Mouse (Mus musculus) bone marrow, adult 2 months (tissue): ENCODE measurements at regions not wholly inside any gene's neighbourhood (a gene's known extent, or its start where the extent isn't known, plus 50 kb on each side); places are given as distances from the start of the nearest gene placed in this dataset.

Experiments used
- H3K27ac ChIP-seq: fragments of 200-500 bp; 2 replicates; pipeline ENCODE4 v1.5.1; 2012; ENCODE audit warnings: low read depth, mild to moderate bottlenecking, control low read depth, inconsistent platforms, low read length; ENCODE audit not compliant: control insufficient read depth, poor library complexity, insufficient read depth
- H3K4me1 ChIP-seq: fragments of 200-500 bp; 2 replicates; pipeline ENCODE4 v1.6.1; 2011; ENCODE audit warnings: low read length; ENCODE audit not compliant: control insufficient read depth, insufficient read depth
- H3K4me3 ChIP-seq: fragments of 200-500 bp; replicated peaks from 2 replicates; pipeline ENCODE3; 2011; ENCODE audit warnings: mild to moderate bottlenecking, low read depth, low read length, control low read depth; ENCODE audit not compliant: control insufficient read depth
- CTCF ChIP-seq: fragments of 200-500 bp; IDR thresholded peaks from 2 replicates; pipeline ENCODE4 v1.5.1; 2011; ENCODE audit warnings: low read length, control low read depth; ENCODE audit not compliant: control insufficient read depth, insufficient read depth
- POLR2A ChIP-seq: fragments of 200-500 bp; IDR thresholded peaks from 2 replicates; pipeline ENCODE4 v1.6.1; 2011; ENCODE audit warnings: low read depth, mild to moderate bottlenecking, control low read depth, low read length, borderline replicate concordance; ENCODE audit not compliant: control insufficient read depth
- WGBS: fragments of 180-500 bp; shearing (Covaris S2); methylation state at CpG from one replicate; pipeline ENCODE4 v1.1.7; 2018; 5-methylcytosine and 5-hydroxymethylcytosine counted together

DNA sequence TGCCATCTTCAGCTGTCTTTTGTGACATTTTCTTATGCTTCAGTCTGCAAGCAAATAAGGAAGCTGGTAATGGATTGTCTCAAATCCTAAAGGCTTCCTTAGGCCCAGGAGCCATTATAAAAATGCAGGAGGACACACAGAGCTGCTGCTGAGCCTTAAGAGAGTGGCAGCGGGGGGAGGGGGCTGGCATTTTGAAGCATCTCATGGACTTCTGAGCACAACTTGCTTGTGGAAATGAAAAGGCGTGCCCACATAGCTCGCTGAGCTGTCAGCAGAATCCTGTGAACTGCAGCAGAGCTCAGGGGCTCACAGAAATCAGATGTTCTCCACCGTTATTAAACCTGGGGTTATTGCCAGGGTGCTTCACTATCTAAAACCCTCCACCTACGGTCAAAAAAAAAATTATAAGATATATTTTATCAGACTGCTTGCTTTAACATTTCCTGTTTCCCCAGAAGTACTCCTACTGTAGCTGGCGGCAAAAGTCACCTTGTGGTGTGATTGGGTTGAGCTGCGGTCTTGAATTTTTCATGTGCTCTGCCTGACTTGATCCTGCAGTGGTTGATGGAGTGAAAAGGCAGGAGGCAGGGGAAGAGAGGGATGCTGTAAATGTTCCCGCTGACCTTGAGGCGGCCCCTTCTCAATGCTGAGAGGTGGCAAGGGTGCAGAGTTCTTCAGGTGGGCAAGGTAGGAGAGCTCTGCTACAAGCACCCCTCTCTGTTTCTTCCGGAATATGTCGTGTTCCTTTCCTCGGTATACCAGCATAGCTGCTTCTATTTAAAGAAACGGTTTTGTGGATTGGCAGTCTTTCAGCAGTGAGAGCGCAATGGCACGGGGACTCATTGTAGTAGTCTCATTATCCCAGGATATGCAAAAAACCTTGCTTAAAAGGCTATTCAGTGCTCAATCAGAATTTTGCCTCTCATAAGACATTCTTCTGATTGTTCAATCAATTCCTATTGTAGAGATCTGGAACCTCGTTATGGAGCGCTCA is 71.4 kb upstream of the Krr1 start:
- no peak for TF ChIP-seq POLR2A
- TF ChIP-seq CTCF = no peak
- WGBS = 76% methylated on average over 17 of the region's 17 CpGs
- no peak overlapping the region for H3K27ac ChIP-seq
- no peak overlapping the region for H3K4me3 ChIP-seq
- H3K4me1 ChIP-seq = no peaks in the 10 kb centered on the region

DNA sequence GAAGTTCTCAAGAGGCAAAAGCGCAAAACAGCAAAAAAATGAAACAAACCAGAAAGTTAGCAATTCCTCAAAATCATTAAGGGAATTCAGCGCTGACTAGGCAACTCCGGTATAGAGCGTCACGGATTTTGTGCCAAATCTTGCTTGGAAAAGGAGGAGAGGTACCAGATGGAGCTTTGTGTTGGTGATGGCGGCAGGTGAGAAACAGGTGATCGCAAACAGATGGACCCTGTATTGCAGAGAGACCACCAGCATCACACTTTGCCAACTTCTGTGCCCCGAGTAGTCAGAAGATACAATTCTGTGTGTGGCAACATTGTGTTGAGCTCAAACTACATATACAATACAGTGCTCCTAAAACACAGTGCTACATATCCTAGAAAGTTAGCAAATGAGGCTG is 68.5 kb upstream of the Krr1 start:
- H3K4me1 ChIP-seq = no peaks in the 10 kb centered on the region
- 89% methylated on average over 8 of the region's 8 CpGs for WGBS
- H3K4me3 ChIP-seq = no peak overlapping the region
- TF ChIP-seq CTCF (no peak), POLR2A (no peak)
- H3K27ac ChIP-seq = no peak overlapping the region

- TF ChIP-seq POLR2A (no peak), CTCF (no peak)
- WGBS = 69% methylated on average over 5 of the region's 5 CpGs
- H3K4me1 ChIP-seq = no peaks in the 10 kb centered on the region
- H3K4me3 ChIP-seq = no peak overlapping the region
- H3K27ac ChIP-seq = no peak overlapping the region
Observed at GRCm38 (mm10) chr10:111907836-111908235, 64.6 kb upstream of the Krr1 start.

DNA sequence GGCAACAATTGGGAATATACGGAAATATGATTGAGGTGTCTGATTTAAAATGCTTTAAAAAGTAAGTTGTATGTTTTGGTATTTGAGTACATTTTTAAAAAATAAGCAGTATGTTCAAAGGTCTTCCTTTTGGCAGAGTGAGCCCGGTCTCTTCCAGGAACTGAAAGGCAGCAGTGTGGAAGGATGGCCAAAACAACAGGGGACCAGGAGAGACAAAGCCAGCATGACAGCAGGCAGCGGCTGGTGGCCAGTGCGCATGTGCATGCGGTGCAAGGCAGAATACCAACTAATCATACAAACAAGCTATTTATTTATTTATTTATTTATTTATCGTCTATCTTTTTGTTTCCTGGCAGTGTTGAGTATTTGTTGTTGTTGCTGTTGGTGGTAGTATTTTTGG is 59.9 kb upstream of the Krr1 start:
- TF ChIP-seq CTCF (no peak), POLR2A (no peak)
- 95% methylated on average over 6 of the region's 6 CpGs for WGBS
- H3K27ac ChIP-seq = no peak overlapping the region
- H3K4me3 ChIP-seq = no peak overlapping the region
- H3K4me1 ChIP-seq = no peaks in the 10 kb centered on the region

DNA sequence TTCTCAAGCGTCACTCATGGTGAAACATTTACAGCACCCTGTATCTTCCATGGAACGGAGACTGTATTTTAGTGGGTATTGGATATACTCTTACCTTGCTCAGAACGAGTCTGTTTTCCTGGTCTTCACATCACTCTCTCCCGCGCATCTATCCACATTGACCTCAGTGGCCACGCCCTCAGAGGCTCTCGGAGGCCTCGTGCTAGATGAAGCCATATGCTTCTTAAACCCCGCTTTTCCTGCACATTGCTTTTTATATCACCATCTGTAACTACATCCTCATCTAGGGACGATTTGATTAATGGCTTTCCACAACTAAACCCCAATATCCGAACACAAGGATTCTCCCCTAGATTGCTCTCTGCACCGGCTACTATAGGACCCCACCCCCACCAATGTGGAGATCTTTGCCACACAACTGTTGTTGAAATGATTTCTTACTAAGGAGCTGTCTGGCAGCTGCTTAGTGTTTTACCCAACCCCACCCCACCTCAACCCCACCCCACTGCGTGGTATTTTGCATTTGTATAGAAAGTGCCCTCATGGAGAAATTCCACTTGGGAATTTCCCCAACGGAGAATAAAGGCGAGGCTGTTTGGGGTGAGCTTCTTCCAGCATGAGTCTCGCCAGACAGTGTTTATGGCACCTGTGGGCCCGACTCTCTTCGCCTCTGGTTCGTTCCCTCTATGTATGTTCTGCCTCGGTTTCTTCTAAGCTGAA is 59.2 kb upstream of the Krr1 start:
- Histone ChIP-seq H3K4me1 (no peaks in the 10 kb centered on the region), H3K27ac (no peak overlapping the region), H3K4me3 (no peak overlapping the region)
- no peak for TF ChIP-seq POLR2A
- no peak for TF ChIP-seq CTCF
- WGBS = 86% methylated on average over 20 of the region's 20 CpGs

- Histone ChIP-seq H3K4me1 (no peaks in the 10 kb centered on the region), H3K4me3 (no peak overlapping the region), H3K27ac (no peak overlapping the region)
- TF ChIP-seq POLR2A (no peak), CTCF (no peak)
- 83% methylated on average over 4 of the region's 4 CpGs for WGBS
Observed at GRCm38 (mm10) chr10:111914231-111914630, 58.2 kb upstream of the Krr1 start.

- no peak overlapping the region for H3K4me3 ChIP-seq
- 81% methylated on average over 3 of the region's 3 CpGs for WGBS
- no peaks in the 10 kb centered on the region for H3K4me1 ChIP-seq
- no peak overlapping the region for H3K27ac ChIP-seq
- TF ChIP-seq CTCF = no peak
- TF ChIP-seq POLR2A = no peak
Observed at GRCm38 (mm10) chr10:111918071-111918507, 54.4 kb upstream of the Krr1 start.

DNA sequence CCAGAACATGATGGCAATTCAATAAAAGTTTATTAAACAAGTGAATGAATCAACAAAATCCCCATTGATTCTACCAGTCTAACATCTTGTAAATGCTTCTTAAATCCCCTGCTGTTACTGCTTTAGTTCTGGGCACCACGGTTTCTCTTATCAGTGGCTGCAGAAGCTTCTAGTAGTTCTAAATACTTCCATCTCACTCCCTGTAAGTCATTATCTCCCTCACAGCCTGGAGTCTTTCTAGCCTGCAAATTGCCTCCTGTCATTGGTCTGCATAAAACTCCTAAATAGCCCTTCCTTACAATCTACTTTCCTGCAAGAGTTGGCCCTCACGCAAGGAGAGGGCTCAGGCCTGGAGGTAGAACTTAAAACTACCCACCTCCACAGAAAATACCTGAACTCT is 53.0 kb upstream of the Krr1 start:
- no peak for TF ChIP-seq CTCF
- no peak for TF ChIP-seq POLR2A
- Histone ChIP-seq H3K4me3 (no peak overlapping the region), H3K4me1 (no peaks in the 10 kb centered on the region), H3K27ac (no peak overlapping the region)
- 62% methylated on average over 2 of the region's 2 CpGs for WGBS
